Mouse (Mus musculus) MEL-GATA-1-ER (cell line): ENCODE measurements around the gene Ing5.
"Not testable (repeated sequence)": the region's sequence is repeated elsewhere in the genome, so short reads cannot be mapped to it uniquely, and the experiment has no call there.

Experiments used
- DNase-seq: peaks from one replicate; pipeline ENCODE4 v3.0.0-alpha.2; 2012; ENCODE audit warnings: low read depth; ENCODE audit errors: extremely low read depth

The Ing5 gene

DNA sequence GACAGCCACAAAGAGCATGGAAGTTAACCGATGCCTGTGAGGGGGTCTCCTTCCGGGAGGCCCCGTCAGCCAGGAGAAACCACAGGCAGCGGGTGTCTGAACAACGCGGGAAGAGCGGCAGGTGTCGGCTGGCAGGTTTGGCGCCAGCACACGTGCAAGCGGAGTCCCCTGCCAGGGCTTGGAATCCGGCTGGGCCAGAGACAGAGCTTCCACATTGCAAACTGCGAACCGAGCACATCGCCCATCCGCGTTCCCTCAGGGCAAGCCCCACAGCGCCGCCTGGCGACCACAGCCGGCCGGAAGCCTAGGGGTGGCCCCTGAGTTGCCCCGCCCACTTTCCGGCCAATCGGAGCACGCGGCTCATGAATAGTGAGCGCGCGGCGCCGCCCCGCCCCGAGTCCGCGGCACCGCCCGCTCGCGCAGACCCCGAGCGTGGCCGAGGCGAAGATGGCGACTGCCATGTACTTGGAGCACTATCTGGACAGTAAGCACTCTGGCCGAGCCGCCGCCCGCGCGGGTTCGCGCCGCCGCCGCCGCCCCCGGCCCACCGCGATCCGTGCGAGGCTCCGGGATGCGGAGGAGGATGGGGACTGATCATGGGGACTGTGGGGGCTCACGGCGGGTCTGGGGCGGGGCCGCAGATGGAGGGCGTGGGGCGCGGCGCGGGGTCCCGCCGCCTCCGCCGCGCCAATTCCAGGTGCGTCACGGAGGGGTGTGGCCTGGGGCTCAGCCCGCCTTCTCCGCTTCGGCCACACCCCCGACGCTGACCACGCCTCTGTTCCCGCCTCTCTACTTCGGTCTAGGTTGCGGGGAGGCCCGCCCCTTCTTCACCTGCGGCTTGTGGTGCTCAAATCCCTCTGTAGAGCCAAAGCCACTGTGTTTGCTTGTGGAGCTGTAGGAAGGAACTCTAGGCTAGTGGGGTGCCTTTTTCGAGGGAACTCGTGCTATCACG is at the start of gene Ing5:
Gene Ing5, plus strand, starts transcription at position 410 of the 952 bp plus-strand sequence.
- peak; percentile 92 for DNase-seq

DNA sequence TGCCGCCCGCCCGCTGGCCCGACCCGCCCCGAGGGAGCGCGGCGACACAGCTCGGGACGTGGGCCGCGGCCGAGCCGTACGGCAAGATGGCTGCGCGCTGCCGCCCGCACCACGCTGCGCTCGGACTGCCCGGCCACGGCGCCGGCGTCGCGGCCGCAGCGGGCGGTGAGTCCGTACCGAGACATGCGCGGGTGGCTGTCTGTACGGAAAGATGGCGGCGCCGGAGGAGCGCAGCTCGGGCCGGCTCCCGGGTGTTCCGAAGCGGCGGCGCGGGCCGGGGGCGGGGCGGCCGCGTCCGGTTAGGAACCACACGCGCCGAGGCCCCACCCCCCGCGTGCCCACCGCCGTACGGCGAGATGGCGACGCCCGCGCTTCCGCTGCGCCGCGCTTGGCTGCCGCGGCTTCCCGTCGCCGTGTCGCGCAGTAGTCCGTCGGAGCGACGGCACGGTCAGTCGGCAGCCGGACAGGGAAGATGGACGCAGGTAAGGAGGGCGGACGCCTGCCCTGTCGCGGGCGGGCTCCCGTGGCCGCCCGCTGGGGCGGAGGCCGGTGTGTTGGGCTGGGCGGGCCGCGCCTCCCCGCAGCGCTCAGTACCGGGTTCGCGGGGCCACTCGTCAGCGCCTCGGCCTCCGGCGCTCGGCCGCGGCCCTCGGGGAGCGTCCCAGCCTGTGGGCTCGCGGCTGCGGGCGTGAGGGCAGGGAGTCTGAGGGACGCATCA is 49.0 kb upstream of the Ing5 start, which contains the start of gene Thap4:
Gene Thap4, minus strand, starts transcription at position 292 of the 718 bp plus-strand sequence.
- peak; percentile 73 for DNase-seq

DNA sequence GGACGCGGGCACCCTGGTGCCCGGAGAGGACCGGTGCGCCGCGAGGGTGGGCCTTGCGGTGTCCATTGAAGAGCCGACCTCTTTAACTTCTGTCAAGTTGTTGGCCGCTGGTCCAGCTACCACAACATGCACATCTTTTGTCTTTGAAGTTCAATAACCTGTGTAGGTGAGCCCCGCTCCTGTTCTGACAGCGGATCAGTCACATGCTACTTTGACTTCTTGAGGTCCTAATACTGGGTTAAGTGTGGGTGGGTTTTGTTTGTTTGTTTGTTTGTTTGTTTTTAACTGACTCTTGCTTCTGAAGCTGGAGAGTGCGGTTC is 48.5 kb upstream of the Ing5 start:
- no peak for DNase-seq

- no peak for DNase-seq
Measured at GRCm38 (mm10) chr1:93755618-93756017, 48.1 kb upstream of the Ing5 start.

DNA sequence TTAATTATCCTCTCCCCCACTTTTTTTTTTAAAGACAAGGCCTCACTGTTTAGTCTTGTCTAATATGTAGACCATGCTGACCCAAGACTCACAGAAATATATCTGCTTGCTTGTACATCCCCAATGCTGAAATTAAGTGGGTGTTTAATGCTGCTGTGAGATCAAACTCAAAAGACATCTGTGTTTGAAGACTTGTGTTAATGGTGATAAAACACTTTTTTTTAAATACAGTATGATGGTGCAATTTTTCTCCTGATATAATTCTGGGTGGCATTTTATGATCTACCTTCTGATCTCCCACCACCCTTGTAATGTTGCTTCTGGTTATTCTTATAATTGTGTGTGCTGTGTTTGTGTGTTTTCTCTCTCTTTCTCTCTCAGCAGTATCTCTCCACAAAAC is 47.6 kb upstream of the Ing5 start:
- DNase-seq: no peak

GRCm38 (mm10) chr1:93760076-93760475 is 43.7 kb upstream of the Ing5 start:
- no peak for DNase-seq

DNA sequence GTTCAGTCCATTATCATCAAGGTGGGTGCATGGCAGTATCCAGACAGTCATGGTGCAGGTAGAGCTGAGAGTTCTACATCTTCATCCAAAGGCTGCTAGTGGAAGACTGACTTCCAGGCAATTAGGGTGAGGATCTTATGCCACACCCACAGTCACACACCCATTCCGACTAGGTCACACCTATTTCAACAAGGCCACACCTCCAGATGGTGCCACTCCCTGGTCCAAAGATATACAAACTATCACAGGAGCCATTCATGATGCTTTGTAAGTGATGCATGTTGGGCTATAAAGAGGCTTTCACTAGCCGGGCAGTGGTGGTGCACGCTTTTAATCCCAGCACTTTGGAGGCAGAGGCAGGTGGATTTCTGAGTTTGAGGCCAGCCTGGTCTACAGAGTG is 40.2 kb upstream of the Ing5 start:
- DNase-seq: not testable (repeated sequence)

DNA sequence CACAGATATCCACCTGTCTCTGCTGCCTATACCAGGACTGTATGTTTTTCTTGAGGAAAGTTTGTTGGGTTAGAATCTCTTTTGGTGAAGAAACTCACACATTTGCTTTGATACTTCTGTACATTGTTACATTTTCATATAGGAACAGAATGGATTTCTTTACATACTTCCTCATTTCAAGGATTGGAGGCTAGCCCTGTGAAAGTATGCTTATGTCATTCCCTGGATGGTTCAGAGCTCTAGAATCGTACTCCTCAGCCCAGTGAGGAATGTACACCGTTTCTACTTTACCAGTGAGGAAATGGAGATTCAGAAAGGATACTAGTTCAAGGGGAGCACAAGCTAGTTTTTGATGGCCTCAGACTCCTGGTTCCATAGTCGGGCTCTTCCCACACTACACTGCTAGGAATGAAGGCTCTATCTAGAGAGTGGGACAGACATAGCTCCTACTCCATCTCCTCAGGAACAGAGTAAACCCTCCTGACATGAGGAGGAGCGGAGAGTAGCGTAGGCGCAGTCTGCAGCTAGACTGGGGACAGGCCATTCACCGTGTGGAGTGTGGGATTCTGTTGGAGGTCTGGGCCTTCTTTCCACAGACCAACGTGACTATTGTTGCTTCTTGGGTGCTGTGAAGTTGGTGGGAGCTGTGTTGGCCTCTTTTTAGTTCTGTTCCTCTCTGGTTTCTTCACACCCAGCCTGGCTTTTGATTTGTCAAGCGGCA is 38.7 kb upstream of the Ing5 start:
- DNase-seq: no peak

GRCm38 (mm10) chr1:93767600-93767999 is 36.2 kb upstream of the Ing5 start:
- no peak for DNase-seq

- DNase-seq: no peak
Measured at GRCm38 (mm10) chr1:93769901-93770300, 33.9 kb upstream of the Ing5 start.

DNA sequence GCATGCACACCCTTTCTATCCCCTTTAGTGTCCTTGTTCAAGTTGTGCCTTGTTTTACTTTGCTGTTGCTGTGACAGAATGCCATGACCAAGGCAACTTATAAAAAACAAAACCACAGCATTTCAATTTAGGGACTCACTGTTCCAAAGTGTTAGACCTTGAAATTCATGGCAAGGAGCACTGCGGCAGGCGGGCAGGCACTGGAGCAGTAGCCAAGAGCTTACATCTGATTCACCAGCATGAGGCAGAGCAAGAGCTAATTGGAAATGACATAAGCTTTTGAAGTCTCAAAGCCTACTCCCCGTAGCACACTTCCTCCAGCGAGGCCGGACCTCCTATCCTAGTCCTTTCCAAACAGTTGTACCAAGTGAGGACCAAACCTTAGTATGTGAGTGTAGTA is 27.1 kb upstream of the Ing5 start:
- DNase-seq: no peak

DNA sequence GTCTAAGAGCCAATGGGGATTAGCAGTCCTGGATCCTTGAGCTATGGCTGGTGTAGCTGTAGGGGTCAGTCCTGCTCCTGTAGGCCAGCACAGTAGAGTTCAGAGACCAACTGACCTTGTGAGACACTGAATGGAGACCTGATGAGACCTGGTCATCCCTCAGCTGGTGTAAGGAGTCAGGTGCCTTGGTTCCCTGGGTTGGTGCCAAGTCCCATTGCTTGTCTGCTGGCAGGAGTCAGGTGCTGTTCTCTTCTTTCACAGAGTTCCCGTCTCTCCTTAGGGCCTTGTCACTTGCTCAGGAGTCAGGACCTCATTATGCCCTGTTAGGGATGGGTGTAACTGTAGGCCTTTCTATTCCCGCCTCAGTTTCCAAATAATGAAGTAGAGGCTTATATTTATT is 16.9 kb upstream of the Ing5 start:
- DNase-seq: no peak

- DNase-seq: no peak
Measured at GRCm38 (mm10) chr1:93794526-93794925, 9.2 kb upstream of the Ing5 start.

DNA sequence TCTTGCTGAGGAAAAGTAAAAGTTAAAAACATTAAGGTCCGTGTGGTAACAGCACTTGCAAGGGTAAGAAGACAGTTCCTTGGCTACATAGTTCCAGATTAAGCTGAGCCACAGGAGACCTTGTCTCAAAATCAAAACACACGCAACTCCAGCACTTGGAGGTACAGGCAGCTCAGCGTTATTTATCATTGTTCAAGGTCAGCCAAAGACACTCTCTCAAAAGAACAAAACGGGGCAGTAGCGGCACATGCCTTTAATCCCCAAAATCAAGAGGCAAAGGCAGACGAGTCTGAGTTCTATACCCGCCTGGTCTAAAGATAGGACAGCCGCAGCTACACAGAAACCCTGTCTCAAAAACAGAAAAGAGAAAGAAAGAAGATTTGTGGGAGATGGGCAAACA is 7.9 kb upstream of the Ing5 start:
- no peak for DNase-seq

GRCm38 (mm10) chr1:93800670-93801503 is 2.9 kb upstream of the Ing5 start:
- DNase-seq: peak; percentile 55

- peak; percentile 99 for DNase-seq
Measured at GRCm38 (mm10) chr1:93801741-93802238, 2.0 kb upstream of the Ing5 start, which contains the start of gene Dtymk. Dtymk (minus strand) TSS chr1:93801934.

- DNase-seq: peak; percentile 76
Measured at GRCm38 (mm10) chr1:93802771-93803170, 994 bp upstream of the Ing5 start.

GRCm38 (mm10) chr1:93804818-93805217 is 1.1 kb downstream of the Ing5 start:
- DNase-seq: no peak

- no peak for DNase-seq
Measured at GRCm38 (mm10) chr1:93805221-93805951, 1.6 kb downstream of the Ing5 start.

DNA sequence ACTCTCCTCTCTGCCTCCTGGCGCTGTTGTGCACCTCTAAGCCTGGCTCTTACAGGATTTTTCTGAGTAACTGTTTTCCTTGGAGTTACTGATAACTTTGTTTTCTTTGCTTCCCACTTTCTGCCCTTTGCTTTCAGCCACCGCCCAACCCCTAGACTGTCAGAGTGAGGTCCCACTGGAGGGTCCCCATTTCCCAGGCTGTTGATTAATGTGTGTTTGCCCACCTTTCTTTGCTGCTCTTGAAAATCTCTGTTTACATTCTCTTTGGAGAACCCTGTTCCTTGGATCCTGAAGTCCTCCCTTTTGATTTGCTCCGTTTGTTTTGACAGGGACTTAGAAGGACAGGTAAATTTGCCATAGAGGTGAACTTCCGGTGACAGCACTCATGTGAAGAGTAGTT is 5.1 kb downstream of the Ing5 start:
- DNase-seq: no peak
